In genomic region chr10:43112296-43112695, GRCm38 (mm10) we compare ENCODE assay signal across 21 mouse cellular contexts.
A peak's percentile ranks its signal among the peaks of the same experiment; 100 is the strongest.
DNase-seq lines count a peak whose midpoint lies in the region; ATAC-seq and TF ChIP-seq lines count a peak whose summit lies in the region.
"Had no signal": no experiment of that assay in that cellular context is flagged by ENCODE, and none has a peak within 500 bp of the region (broad histone marks: within the 10 kb centered on the region; RNA-seq: fewer than 3 reads in every experiment).

No protein-coding gene starts in this region.

- no peak for TF ChIP-seq EP300 in lung, postnatal 0 days (IDR thresholded peaks at IDR 0.05)

- no peaks in the 10 kb centered on the region for H3K9me3 ChIP-seq in forebrain, embryonic 14.5 days (replicated peaks; ENCODE audit: control insufficient read depth, low read length)
- no peaks in the 10 kb centered on the region for H3K9me3 ChIP-seq in forebrain, embryonic 15.5 days
- no peaks in the 10 kb centered on the region for H3K9me3 ChIP-seq in lung, postnatal 0 days (ENCODE audit: low read length)
- no peaks in the 10 kb centered on the region for H3K9me3 ChIP-seq in neural tube, embryonic 11.5 days (ENCODE audit: control insufficient read depth, low read length)
- H3K9me3 ChIP-seq: heart, embryonic 15.5 days; limb, embryonic 10.5 days had no signal

- no peak overlapping the region for H3K4me3 ChIP-seq in forebrain, embryonic 14.5 days (ENCODE audit: low read depth, low read length)
- no peak overlapping the region for H3K4me3 ChIP-seq in forebrain, embryonic 15.5 days
- H3K4me3 ChIP-seq in lung, postnatal 0 days (ENCODE audit: low read depth, low read length): no peak overlapping the region
- H3K4me3 ChIP-seq in neural tube, embryonic 11.5 days (ENCODE audit: low read depth, low read length): no peak overlapping the region
- H3K4me3 ChIP-seq: heart, adult 2 months; heart, embryonic 15.5 days; layer of hippocampus, adult 2 months; limb, embryonic 10.5 days had no signal

- 0 out of 2 replicates have a peak overlapping the region, but pooled peaks have one; percentile 32 for H3K9ac ChIP-seq in forebrain, embryonic 14.5 days (ENCODE audit: low read length)
- no peak overlapping the region for H3K9ac ChIP-seq in forebrain, embryonic 15.5 days (replicated peaks)
- no peak overlapping the region for H3K9ac ChIP-seq in lung, postnatal 0 days (replicated peaks; ENCODE audit: low read depth)
- H3K9ac ChIP-seq in neural tube, embryonic 11.5 days (ENCODE audit: low read length): no peak overlapping the region
- H3K9ac ChIP-seq: heart, embryonic 15.5 days had no signal

- H3K27ac ChIP-seq in forebrain, embryonic 14.5 days (ENCODE audit: low read depth, low read length): no peak overlapping the region
- H3K27ac ChIP-seq in forebrain, embryonic 15.5 days (replicated peaks): no peak overlapping the region
- no peak overlapping the region for H3K27ac ChIP-seq in lung, postnatal 0 days (ENCODE audit: low read length)
- no peak overlapping the region for H3K27ac ChIP-seq in neural tube, embryonic 11.5 days (ENCODE audit: low read depth, low read length)
- H3K27ac ChIP-seq: heart, adult 2 months; heart, embryonic 15.5 days; limb, embryonic 10.5 days; stomach, postnatal 0 days had no signal

- H3K27me3 ChIP-seq in forebrain, embryonic 14.5 days (replicated peaks; ENCODE audit: control insufficient read depth, insufficient read depth, low read length): no peaks in the 10 kb centered on the region
- no peaks in the 10 kb centered on the region for H3K27me3 ChIP-seq in forebrain, embryonic 15.5 days
- no peaks in the 10 kb centered on the region for H3K27me3 ChIP-seq in lung, postnatal 0 days (replicated peaks; ENCODE audit: insufficient read depth, low read length)
- H3K27me3 ChIP-seq in neural tube, embryonic 11.5 days (ENCODE audit: control insufficient read depth, insufficient read depth, low read length): no peaks in the 10 kb centered on the region
- H3K27me3 ChIP-seq: heart, embryonic 15.5 days had no signal

- ATAC-seq in forebrain, embryonic 14.5 days: peak; percentile 32; the same call in 1 of the 2 replicates
- ATAC-seq in forebrain, embryonic 15.5 days (replicated peaks): no peak; the same call in 1 of the 2 replicates
- peak; percentile 37 for ATAC-seq in lung, postnatal 0 days
- peak; percentile 65; the same call in 1 of the 2 replicates for ATAC-seq in neural tube, embryonic 11.5 days (ENCODE audit: insufficient read depth, low FRiP score, low TSS enrichment)

- no peak overlapping the region for H3K4me2 ChIP-seq in forebrain, embryonic 14.5 days (ENCODE audit: low read length)
- no peak overlapping the region for H3K4me2 ChIP-seq in forebrain, embryonic 15.5 days (replicated peaks)
- H3K4me2 ChIP-seq in lung, postnatal 0 days (replicated peaks; ENCODE audit: low read depth, low read length): no peak overlapping the region
- no peak overlapping the region for H3K4me2 ChIP-seq in neural tube, embryonic 11.5 days (ENCODE audit: low read depth)
- H3K4me2 ChIP-seq: heart, embryonic 15.5 days; liver, embryonic 11.5 days had no signal

- WGBS in forebrain, embryonic 14.5 days: 37% methylated on average over 7 of the region's 7 CpGs
- WGBS in forebrain, embryonic 15.5 days: 43% methylated on average over 7 of the region's 7 CpGs
- WGBS in lung, postnatal 0 days: 59% methylated on average over 7 of the region's 7 CpGs
- WGBS in neural tube, embryonic 11.5 days: 56% methylated on average over 7 of the region's 7 CpGs

- TF ChIP-seq CTCF in lung, postnatal 0 days (IDR thresholded peaks at IDR 0.05): no peak

- no peak for DNase-seq in forebrain, embryonic 14.5 days (ENCODE audit: low spot score)
- DNase-seq in lung, postnatal 0 days (ENCODE audit: low spot score): peak; percentile 14
- no peak for DNase-seq in lung, postnatal 4 days
- DNase-seq in embryo, embryonic 11 days: peak; percentile 42
- peak; percentile 42 for DNase-seq in neural tube, embryonic 11.5 days (ENCODE audit: low spot score)
- no peak for DNase-seq in ovary, postnatal 10 days (ENCODE audit: low spot score)
- no peak for DNase-seq in heart, adult 11 months
- DNase-seq: adrenal gland, postnatal 36 days; cerebellum, adult 8-10 months; gastrocnemius, postnatal 10 days; heart, adult 2 months; kidney, adult 18-20 months; kidney, postnatal 10 days; right cerebral cortex, postnatal 25 days; thymus, postnatal 25 days had no signal

- peaks cover 2% of the 10 kb centered on the region; the same call in 1 of the 2 replicates for H3K36me3 ChIP-seq in forebrain, embryonic 14.5 days (ENCODE audit: control insufficient read depth, insufficient read depth, low read length)
- no peaks in the 10 kb centered on the region for H3K36me3 ChIP-seq in forebrain, embryonic 15.5 days
- no peaks in the 10 kb centered on the region for H3K36me3 ChIP-seq in lung, postnatal 0 days (ENCODE audit: insufficient read depth, low read length)
- H3K36me3 ChIP-seq in neural tube, embryonic 11.5 days (ENCODE audit: control insufficient read depth, insufficient read depth, low read length): no peaks in the 10 kb centered on the region
- H3K36me3 ChIP-seq: heart, embryonic 15.5 days; limb, embryonic 10.5 days had no signal

- peaks cover 18% of the 10 kb centered on the region for H3K4me1 ChIP-seq in forebrain, embryonic 14.5 days (ENCODE audit: control insufficient read depth, insufficient read depth, low read length)
- peaks cover 24% of the 10 kb centered on the region for H3K4me1 ChIP-seq in forebrain, embryonic 15.5 days
- H3K4me1 ChIP-seq in lung, postnatal 0 days (ENCODE audit: insufficient read depth, low read depth, low read length): no peaks in the 10 kb centered on the region
- H3K4me1 ChIP-seq in neural tube, embryonic 11.5 days (ENCODE audit: control insufficient read depth, insufficient read depth, low read length): peaks cover 5% of the 10 kb centered on the region; the same call in 1 of the 2 replicates

Comparison
In these comparisons a context has a peak if more than half of its experiments do, and no peak if none do; other contexts are left out.
1. DNase-seq: peak in lung, postnatal 0 days (single experiment), embryo, embryonic 11 days (single experiment) and neural tube, embryonic 11.5 days (single experiment); none in forebrain, embryonic 14.5 days (single experiment), lung, postnatal 4 days (0 of 2), ovary, postnatal 10 days (single experiment) and heart, adult 11 months (single experiment).